Mouse (Mus musculus) layer of hippocampus, adult 9-10 months (tissue): ENCODE data around the gene Sobp.

Source experiments
- DNase-seq: peaks from one replicate; pipeline ENCODE4 v3.0.0; 2022; ENCODE audit warnings: low spot score

Gene Sobp

GRCm38 (mm10) chr10:43158917-43159316 is 15.4 kb downstream of the Sobp start:
- DNase-seq: no peak

DNA sequence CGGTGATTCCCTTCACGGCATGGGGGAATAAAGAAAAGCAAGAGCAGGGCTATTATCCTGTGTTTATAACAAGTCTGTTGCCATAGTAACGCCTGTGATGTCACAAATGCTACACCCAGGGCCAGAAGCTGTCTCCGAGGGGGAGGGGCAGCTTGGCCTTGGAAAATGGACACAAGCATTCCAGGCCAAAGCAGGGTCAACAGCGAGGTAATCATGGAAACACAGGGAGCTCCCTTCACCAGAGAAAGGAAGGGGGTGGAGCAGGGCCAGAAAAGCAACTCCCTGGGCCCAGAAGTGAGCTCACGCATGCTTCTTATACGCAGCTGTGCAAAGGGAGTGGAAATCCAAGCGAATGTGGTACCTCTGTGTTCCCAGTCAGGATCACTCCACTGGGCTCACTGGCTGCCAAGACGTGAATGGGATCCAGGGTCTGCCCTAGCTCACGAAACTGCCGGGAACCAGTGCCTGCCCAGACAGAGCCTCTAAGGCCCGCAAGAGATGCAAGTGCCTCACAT is 19.2 kb downstream of the Sobp start:
- DNase-seq: no peak

GRCm38 (mm10) chr10:43152643-43153042 is 21.7 kb downstream of the Sobp start:
- DNase-seq: no peak

- no peak for DNase-seq
Observed at GRCm38 (mm10) chr10:43148456-43148855, 25.9 kb downstream of the Sobp start.

- DNase-seq: no peak
Observed at GRCm38 (mm10) chr10:43143173-43143572, 31.2 kb downstream of the Sobp start.

DNA sequence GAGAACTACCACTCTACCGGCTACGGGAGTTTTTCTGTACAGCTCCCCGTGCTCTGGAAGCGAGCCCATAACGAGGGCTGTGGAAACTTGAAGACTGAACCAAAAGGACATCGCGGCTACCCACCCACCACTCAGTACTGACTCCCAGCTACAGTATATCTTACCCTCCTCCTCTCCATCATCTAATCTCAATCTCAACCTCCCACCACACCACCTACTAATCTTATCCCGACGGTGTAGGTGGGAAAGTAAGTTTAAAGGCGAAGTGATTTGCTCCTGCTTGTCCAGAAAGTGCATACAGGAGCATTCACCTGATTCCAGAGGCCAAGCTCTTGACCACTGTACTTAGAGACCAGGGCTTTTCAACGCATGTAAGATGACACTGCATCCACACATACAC is 40.3 kb downstream of the Sobp start:
- no peak for DNase-seq

- DNase-seq: no peak
Observed at GRCm38 (mm10) chr10:43128750-43129149, 45.6 kb downstream of the Sobp start.

GRCm38 (mm10) chr10:43124561-43124960 is 49.8 kb downstream of the Sobp start:
- DNase-seq: no peak

DNA sequence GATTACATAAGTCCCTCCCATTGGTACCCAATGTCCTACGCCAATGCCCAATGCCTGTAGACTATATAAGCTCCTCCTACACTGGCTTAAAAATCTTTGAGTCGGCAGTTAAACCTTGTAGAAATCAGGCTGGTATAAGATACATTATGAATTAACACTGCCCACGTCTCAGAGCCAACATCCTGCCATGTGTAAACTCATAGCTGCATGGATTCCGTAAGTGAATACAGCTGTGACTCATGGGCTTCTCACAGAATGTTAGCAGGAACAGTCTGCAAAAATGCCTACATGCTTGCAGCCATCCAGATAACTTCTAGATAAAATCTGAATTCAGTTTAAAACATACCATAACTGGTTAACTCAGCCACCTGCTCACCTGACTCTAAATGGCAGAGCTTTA is 50.2 kb downstream of the Sobp start:
- no peak for DNase-seq

DNA sequence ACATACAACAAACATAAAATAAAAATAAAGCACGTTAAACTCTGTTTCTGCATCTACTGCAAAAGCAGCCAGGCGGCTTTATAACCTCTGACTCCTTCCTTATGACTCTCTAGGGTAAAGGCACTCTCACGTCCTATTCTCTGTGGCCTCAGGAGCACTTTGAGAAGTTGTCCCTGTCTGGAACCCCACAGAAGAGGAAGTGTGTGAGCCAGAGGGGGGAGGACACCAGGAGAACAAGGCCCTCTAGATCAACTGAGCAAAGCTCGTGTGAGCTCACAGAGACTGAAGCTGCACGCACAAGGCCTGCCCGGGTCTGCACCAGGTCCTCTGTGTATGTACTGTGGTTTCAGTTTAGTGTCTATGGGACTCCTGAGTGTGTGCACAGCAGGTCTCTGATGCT is 50.9 kb downstream of the Sobp start:
- no peak for DNase-seq

- no peak for DNase-seq
Observed at GRCm38 (mm10) chr10:43120688-43121450, 53.5 kb downstream of the Sobp start.

- DNase-seq: no peak
Observed at GRCm38 (mm10) chr10:43116083-43116927, 58.0 kb downstream of the Sobp start.

GRCm38 (mm10) chr10:43112296-43112695 is 62.0 kb downstream of the Sobp start:
- no peak for DNase-seq

DNA sequence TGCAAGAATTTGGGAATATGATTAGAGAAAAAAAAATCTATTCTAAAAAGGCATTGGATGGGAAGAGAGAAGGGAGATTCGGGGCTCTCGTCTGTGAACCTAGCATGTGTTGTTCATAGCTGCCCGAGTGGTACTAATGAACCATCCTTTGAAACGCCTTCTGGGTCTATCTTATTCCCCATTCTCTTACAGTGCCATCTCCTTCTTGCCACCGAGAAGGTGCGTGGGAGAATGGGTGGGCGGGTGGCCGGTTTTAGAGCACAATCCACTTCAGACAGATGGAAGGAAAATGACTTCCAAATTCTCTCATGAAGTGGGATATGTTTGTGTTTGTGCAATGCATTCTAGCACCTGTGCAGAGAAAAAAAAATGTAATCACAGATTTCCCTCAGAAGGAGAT is 67.7 kb downstream of the Sobp start:
- DNase-seq: no peak

DNA sequence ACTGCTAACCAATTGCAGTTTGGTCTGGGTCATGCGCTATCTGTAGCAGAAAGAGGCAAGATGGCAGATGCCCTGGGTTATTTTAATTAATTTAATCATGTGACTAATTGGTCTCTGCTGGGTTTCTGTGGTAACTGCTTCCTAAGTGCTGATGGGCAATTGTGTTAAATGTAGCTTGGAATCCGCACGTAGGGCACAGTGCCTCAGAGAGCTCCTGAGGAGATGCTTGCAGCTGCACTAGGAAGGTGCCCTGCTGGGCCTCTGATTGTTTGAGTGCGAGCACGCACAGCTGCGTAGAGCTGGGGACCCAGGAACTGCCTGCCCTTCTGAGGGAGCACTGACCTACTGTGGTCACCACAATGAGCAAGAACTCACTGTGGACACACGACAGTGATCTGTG is 68.1 kb downstream of the Sobp start:
- DNase-seq: no peak

DNA sequence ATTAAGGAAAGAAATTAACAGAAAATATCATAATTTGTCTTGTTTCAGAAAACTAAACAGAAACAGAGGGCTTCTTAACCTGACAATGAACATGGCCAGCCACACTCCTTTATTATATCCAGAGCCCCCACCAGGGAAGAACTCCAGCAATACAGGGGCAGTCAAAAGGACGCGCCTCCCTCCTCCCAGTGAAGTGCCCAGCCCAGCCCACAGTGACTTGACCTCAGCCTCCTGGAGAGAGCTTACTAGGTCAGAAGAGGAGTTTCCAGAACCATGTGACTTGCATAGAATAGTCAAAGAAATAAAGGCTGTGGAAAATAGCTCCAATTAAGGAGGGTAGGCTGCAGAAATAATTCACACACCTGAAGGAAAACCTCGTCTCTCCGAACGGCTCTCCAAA is 73.8 kb downstream of the Sobp start:
- no peak for DNase-seq

- DNase-seq: no peak
Observed at GRCm38 (mm10) chr10:43099229-43099628, 75.1 kb downstream of the Sobp start.

DNA sequence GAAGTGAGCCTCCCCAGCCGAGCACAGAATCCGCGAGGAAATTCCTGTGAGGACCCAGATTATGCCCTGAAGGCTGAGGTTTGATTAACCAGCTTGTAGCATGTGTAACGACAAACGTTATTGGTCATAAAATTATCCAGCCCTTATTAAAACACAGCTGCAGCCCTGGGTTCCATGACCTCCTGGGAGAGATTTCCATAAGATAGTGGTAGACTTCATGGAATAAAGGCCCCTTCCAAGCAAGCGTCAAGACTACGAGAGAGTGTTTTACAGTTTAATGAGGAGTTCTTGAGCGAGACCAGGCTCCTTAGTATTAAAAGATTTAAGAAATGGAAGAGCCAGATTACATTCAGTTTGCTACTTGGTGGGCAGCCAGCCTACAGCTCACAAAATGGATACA is 76.6 kb downstream of the Sobp start:
- DNase-seq: no peak

DNA sequence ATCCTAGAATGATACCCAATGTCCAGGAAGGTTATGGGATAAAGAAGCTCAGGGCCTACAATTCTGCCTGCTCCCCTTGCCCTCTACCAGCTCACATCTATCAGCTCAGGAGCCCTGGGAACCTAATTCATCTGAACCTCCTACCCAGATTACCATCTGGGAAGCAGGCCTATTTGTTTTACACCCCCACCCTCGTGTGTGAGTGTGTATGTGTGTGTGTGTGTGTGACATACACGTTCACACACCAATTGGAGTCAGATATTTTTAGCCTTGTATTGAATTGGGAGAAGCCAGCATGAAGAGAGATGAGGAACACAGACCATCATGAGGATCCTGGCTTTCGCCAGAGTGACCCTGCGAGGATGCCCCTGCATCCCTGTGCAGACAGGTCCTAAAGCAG is 77.7 kb downstream of the Sobp start:
- no peak for DNase-seq

GRCm38 (mm10) chr10:43094537-43094936 is 79.8 kb downstream of the Sobp start:
- no peak for DNase-seq

DNA sequence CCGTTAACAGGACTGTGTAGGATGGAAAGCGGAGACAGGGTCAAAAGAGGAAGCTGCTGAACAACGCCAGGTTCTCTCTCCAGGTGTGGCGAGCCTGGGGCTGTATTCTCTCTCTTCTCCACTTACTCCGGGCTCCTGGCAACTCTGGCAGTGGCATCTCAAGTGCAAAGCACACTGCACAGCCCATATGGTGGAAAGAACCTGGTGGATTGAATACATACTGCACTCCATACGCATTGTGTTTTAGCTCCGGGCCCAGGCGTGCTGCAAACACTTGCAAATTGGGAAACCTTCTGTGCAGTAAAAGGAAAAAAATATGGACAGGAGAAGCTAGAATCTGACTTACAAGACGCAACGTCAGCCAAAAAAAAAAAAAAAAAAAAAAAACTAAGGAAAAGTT is 80.9 kb downstream of the Sobp start:
- no peak for DNase-seq

- no peak for DNase-seq
Observed at GRCm38 (mm10) chr10:43090040-43090439, 84.3 kb downstream of the Sobp start.

- DNase-seq: no peak
Observed at GRCm38 (mm10) chr10:43087421-43087820, 86.9 kb downstream of the Sobp start.
